Mouse (Mus musculus) cerebellum, postnatal 10 days (tissue): ENCODE results near the gene Apbb2.

ENCODE experiments used
- DNase-seq, 2 experiments: peaks; one replicate each; pipeline ENCODE4 v3.0.0; 2021; ENCODE audit warnings: mixed read lengths in 2 of 2

The Apbb2 gene

DNA sequence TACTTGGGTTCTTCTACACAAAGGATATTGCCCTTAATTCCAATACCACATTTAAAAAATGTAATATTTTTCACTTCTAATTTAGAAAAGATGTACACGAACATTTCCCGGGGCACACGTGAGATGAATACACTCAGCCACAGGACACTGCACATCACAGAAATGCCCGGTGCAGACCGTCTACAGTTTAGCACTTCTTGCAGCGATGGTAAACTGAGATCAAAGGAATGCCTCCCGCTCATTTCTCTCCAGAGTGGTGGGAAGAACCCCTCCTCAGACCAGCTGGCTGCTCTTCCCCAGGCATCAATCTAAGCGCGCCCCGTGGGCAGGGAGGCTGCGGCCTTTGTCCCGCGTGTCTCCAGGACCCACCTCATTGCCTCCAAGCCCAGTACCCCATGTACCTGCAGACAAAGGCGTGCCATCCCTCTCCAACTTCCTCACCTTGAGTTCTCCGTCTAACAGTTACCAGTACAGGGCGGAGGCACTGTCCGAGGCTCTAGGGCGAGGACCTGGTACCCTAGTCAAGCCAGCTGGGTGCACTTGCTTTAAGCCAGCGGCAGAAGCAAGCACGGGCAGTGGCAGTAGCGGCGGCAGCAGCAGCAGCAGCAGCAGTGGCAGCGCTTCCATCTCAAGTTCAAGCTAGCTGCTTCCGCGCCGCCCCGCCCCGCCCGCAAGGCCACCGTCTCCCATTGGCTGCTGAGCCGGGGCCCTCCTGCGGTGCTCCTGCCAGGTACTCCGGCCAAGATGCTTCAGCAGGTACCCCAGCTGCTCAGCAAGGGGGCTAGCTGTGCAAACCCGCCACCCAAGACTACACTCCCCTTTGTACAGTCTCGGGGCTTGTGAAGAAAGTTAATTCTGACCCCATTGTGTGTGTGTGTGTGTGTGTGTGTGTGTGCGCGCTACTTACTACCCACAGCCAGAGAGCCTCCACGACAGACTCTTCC lies 281.3 kb downstream of the Apbb2 start:
- DNase-seq, result peak; percentile 78 to 84

DNA sequence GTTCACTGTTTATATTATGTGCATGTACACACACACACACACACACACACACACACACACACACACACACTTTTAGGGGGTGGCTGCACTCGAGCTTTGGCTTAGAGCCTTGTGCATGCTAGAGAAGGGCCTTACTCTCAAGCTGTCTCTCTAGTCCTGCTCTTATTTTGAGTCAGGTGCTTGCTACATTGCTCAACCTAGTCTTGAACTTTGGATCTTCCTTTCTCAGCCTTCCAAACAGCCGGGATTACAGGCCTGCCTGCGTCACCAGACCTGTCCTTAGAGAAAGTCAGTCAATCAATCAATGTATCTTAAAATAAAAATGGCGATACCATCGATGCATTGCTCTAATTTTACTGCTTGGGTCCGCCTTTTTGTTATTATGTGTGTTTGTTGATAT lies 287.8 kb downstream of the Apbb2 start:
- no peak for DNase-seq

DNA sequence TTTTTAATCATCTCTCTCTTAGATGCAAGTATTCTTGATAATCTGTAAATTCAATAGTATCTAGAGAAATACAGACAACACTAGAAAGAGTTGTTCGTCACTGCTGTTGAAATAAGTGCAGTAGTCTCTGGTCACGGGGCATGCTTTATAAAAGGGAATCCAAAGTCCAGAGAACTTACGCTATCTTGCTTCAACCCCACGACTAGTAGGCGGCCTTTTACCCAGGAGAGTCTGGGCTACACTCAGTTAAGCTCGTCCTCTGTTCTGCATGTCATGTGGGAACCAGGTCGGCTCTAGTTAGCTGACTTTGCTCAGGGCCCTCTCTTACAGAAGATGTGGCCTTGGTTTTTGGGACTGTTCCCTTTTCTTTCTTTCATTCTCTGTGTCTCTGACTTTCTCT lies 289.8 kb downstream of the Apbb2 start:
- DNase-seq, result no peak

DNA sequence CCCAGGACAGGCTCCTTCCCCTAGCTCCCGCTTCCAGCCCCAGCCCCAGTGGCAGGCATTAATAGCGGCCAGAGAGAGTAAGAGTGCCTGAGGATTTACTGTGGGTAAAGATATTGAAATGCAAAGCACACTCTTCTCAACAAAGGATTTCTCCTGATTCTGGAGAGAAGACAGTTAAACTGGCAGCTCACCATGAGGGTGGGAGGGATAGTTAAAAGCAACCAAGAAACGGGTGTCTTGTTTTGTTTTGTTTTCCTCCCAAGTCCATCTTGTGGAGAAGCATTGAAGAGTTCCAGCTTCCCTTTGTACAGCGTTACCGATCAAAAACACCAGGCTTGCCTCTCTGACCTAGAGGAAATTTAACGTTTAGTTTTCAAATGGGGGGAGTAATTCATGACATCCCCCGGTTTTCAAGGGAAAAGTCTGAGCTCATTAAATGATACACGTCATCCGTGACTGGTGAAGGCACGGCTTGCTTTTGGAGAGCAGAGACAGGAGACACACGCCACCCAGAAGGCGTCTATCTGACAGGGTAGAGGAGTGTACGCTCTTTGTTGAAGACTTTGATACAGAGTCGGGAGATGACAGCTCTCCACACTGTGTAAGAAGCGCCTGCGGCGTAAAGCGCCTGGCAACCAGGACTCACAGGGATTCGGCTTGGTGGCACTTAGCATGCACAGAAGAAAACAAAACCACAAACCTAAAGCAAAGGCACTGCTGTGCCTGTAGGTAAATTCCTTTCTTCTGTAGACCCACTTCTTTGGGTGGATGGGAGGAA lies 290.4 kb downstream of the Apbb2 start:
- peak; percentile 40 to 43 for DNase-seq

DNA sequence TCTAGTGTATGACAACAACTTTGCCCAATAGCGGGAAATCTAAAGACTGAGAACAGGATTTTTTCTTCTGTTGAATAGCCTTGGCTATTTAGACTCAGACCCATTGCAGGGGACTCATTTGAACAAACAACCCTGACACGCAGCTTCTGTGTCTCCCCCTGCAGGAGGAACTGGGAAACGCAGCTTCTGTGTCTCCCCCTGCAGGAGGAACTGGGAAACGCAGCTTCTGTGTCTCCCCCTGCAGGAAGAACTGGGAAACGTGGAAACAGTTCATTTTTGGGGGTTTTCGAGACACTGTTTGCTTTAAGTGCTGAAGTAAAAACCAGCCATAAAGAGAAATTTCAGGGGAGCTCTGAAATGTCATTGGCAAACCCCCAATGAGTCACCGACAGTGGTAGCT lies 292.2 kb downstream of the Apbb2 start:
- DNase-seq, result peak in 1 of 2 experiments; percentile 39

DNA sequence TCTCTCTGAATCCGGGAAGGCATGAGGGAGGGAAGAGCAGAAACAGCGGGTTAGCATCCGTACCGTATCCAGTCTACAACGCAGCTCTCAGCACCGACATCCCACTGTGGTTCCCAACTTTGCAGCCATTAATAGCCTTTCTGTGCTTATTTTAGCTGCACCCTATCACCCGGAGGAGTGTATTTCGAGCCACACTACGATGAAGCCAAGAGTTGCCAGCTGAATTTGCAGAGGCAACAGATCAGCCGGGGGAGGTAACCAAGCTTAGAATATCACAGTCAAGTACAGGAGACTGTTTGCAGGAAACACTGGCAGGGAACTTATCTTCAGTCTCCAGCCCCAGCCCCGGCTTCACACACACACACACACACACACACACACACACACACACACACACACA lies 295.0 kb downstream of the Apbb2 start:
- no peak for DNase-seq

DNA sequence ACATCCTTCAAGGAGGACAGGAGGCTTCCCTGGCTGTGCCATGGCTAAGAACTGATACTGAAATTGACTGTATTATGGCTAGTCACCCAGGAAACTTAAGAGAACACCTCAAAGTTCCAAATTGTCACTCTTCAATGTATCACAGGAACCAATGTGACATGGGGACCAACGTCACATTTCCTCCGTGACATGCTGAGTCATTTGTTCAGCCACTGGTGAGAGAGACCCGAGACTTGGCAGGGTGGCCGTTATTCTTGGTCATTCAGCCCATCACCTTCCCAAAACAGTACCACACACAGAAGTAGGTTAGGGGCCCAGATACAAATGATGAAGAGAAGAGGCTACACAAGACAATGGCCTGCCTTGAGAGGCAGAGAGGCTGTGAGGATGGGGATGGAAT lies 295.5 kb downstream of the Apbb2 start:
- no peak for DNase-seq

DNA sequence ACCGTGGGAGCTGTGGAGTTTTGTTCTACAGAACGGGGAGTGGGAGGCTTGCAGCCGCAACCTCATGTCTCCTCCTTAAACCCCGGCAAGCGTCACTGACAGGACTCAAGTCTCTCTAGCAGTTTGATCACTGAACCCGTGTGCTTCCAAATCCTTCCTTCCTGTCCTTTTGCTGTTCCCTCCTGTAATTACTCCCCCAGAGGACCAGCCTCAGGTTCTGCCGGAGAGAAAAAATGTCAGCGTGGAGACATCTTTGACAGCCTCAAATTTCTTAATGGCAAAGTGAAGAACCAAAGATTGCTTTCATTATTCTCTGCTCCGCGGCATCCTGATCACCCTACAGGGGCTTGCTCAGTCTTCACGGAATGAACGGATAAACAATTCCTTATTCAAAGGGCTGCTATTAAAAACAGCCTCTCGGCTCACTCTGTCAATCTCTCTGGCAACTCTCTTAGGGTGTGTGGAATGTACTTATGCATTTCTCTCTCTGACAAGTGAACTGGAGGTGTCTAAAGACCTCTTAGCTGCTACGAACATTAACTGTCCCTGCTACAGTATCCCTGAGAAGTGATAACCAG lies 298.7 kb downstream of the Apbb2 start:
- DNase-seq, result no peak

DNA sequence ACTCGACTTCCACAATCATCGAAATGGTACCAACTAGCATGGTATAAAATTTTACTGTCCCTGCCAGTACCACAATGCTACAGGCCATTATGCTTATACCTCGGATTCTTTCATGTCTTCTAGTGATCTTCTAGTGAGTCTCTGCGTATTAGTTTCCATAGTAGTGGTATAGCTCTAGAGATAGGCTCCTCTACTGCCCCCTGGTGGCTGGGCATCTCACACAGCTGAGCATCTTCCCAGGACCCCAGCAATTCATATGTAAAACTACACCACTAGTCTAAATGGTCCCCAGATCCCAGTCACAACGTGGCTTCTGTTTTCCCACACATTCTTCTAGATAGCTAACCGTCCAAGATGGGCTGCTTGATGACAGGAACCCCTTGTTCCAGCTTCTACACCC lies 299.2 kb downstream of the Apbb2 start:
- peak; percentile 71 to 75 for DNase-seq

DNA sequence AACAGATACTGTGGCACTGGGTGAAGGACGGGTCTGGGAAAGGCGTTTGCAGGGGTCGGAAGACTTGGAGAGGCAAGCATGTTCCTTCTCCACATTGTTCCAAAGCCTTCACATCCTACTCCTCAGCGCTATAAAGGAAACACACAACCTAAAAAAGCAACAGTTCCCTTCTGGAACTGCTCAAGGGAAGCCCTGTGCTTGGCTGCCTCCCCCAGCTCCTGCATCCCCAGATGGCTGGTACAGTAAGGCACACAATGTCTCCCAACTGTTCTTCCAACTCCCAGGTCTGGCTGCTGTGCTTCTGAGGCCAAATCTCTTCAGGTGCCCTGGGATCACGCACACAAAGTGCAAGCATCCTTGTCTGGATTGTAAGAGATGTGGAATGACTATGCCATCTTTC lies 302.8 kb downstream of the Apbb2 start:
- DNase-seq, result no peak

DNA sequence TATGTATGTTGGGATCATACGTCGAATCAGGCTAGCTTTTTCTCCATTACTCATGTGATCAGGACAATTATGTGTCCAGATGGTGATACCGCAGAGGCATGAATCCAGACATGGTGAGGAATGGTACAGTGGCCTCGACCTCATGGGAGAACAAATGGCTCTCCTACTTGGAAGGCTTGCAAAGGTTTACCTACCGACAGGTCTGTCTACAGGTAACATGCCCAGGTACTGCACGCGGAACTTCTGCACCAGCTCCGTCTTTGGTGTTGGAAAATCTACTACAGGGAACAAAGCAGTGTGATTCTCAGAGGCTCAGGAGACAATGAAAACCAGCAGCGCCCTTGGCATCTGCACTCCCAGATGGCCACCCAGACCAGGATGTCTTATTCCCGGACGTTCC lies 307.8 kb downstream of the Apbb2 start:
- DNase-seq, result no peak

DNA sequence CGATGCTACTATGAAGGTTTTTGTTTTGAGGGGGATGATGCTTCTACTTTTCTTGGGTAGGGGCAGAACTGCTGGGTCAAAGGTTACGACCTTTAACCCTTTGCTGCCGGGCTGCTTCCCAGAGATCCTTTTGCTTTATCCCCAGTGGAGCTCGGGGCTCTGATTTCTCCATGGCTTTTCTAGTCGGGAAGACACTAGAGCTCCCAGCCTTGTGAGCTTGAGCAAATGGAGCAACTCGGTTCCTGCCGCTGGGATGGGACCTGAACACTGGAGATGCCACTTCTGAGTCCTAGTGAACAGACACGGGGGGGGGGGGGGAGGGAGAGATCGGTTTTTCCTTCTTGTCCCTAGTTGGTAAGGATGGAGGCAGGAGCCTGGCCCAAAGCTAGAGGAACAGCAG lies 308.3 kb downstream of the Apbb2 start:
- DNase-seq, result no peak

DNA sequence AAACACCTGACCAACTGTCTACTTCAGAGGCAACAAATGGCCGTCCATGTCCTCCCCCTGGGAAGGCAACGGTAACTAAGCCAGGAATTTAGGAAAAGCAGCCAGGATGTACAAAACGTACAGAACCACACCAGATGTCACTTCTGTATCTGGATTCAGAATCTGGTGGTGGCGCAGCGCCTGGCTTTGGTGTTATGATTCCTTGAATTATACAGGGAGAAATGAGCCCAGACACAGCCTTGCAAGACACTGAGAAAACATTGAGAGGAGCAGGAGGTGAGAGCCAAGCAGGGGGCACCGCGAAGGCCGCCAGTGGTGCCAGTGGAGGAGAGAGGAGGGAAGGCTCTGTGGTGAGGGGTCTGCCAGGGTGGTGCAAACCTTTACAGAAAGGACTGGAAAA lies 313.1 kb downstream of the Apbb2 start:
- peak; percentile 32 to 58 for DNase-seq

DNA sequence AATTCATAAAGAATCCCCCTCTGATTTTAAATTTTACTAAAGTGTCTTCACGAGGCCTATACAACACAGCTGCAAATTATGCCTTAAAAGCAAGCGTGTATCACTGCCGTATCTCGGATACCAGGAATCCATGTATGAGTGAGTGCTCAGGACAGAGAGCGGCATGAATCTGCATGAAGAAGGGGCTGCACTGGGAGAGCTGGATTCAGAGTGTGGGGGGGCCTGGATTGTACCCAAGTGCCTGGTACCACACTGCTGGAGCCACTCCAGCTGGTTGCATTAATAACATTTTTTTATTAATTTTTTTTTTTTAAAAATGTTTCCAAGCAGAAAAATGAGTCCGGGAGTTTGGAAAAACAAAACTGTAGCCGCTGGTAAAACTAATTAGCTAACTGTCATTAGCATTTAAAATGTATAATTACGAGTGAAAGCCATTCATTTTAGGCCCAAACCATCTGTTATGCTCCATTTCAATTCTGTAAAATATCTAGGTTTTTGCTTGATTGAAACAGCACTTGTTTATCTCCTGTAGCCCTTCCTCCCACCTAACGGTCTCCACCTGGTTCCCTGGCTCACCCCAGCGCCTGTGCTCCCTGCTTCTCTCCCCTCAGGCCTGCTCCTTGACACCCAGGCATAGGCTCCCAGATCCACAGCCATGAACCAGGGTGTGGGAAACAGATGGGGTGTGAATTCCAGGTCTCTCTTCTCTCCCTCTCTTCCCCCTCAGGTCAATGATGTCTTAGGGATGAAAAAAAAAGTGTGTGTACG lies 314.1 kb downstream of the Apbb2 start:
- DNase-seq, result peak; percentile 30 to 45

DNA sequence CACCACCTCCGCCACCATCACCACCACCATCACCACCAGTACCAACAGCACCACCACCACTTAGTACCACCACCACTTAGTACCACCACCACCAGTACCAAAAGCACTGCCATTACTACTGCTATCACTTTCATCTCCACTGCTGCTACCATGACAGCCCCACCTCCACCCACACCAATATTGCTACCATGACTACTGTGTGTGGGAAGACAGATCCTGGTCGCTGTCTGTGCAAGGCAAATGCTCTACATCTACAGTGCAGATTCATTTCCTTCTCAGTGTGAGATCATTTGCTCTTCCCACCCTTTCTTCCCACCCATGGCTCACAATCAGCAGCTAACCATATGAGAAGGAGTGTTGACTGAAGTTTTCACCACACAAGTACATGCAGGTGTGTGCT lies 315.7 kb downstream of the Apbb2 start:
- no peak for DNase-seq

DNA sequence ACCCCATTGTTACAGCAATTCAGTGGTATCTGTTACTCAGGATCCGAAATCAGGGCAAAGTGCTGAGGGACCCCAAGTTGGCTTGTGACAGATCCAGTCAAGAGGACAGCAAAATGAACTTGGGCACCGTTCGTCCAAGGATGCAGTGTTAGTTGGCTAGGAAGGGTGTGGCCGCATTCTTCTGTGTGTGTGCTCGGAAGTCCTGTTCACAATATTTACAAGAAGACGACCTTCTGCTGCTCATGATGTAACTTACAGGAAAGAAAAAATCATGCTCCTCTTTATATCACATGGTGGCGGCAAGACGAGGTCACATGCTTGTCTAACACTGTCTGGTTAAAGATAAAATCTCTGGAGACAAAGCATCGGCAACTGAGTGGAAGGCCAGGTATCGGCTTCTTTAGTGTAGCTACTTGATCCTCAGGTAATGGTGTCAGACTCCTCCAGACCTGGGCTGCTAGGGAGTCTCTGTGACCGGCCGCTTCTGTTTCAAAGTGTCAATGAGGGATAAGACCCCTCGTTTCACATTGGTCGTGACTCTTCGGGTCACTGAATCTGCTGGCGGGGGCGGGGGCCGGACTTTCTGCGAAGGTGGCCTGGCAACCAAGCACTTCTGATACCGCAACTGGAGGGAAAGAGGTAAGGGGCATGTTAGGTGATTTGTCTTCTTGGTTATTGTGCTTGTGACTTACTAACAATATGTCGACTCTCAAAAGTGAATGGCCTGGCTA lies 316.3 kb downstream of the Apbb2 start:
- no peak for DNase-seq

DNA sequence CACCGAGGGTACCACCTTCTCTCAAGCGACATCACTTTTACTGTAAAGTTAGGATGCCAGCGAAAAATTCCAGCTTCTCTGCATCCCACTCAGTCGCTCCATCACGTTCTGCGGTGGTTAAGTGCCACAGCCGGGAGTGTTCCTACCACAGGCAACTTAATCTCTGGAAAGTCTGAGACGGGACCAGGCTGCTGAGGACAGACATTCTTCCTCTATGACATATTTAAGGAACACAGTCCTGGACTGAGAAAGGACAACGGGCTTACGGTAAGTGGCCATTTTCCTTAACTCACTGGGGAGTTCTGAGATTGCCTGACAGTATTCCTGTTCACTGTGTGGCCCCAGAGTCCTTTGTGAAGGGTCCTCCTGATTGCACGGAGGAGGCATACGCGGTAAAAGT lies 318.0 kb downstream of the Apbb2 start:
- no peak for DNase-seq

DNA sequence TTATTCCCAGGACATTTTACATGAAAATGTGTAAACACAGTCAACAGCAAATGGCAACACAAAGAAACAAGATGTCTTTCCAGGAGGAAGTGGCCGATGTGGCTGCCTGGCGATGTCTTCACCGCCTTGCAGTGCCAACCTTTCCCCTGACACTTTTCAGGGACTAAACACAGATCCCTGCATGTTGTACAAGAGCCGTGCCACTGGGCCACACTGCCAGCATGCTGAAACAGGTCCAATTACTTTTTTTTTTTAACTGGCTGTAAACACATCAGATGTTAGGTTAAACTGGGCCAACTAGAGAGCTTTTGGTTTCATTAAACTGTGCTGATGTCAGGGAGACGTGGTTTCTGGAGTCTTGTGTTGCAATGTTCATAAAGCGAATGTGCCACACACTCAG lies 319.7 kb downstream of the Apbb2 start:
- DNase-seq, result peak; percentile 21 to 25

DNA sequence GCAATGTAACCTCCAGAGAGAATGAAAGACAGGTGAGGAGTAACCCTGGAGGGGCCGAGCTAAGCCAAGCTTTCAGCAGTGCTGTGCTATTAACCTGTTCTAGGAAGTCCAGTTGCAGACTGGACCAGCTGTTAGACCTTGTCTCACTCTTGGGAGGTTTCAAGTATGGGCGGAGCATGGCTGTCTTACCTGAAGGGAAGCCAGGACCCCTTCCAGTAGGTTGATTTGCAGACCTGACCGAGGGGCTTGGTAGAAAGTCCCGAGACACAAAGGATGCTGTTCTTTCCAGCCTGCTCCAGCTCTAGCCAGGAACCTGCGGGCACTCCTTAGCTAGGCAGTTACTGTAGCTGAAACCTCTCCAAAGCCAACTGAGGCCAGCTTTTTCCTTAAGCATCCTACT lies 322.5 kb downstream of the Apbb2 start:
- no peak for DNase-seq

DNA sequence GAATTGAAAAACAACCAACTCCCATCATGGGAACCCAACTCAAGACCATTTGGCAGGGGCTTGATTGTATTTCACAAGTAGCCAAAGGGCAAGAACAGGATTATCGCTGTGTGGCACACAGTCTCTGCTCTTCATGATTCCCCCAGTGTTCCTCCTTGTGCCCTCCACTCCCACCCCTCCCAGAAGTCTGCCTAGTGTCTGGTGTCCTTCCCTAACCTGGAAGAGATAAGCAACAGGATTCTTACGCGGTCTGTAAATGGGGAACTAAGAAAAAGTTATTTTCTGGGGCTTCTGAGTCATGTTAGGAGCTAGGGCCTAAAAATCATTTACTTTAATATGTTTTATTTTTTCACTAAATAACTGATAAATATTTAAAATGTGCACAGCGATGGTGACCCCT lies 323.6 kb downstream of the Apbb2 start:
- no peak for DNase-seq

DNA sequence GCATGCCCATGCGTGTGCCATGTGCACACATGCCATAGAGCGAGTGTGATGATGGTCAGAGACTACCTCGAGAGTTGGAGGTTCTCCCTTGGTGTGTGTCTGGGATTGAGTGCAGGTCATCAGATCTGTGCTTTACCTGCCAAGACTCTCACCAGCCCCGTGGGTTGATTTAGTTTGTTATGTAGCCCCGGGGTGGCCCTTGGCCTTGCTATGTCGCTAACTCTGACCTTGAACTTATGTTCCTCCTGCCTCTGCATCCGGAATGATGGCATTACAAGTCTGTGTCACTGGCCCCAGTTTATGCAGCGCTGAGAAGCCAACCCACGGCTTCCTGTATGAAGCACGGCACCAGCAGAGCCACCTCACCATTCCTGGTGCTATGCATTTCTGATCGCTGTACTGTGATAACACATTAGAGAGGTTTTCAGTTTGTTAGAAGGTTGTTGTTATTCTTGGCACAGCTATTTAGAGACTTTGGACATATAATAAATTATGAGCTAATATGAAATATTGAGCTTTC lies 324.4 kb downstream of the Apbb2 start:
- no peak for DNase-seq

DNA sequence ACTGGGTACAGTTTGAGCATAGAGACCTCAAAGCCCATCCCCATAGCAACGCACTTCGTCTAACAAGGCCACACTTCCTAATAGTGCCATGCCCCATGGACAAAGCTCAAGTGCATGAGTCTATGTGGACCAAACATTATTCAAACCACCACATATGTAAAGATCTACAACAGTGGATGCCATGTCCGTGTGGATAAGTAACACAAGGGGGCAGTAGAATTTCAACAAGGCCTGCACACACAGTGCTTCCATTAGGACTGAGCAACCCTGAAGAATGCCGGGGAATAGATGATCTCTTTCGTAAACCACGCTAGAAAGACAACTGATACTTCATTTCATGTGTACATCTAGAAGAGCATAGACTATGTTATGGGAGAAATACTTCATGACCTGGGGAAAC lies 337.8 kb downstream of the Apbb2 start:
- DNase-seq, result no peak
